Mouse (Mus musculus) embryonic facial prominence, embryonic 10.5 days (tissue): Measurements from ENCODE around the gene Acot13. TPM values are rescaled to one million over a fixed set of nuclear protein-coding genes. Genes with fewer than 3 reads are reported as not detected.

Source experiments
- DNase-seq: peaks from one replicate; pipeline ENCODE4 v3.0.0-alpha.2; 2017; ENCODE audit warnings: low spot score
- H3K27ac ChIP-seq: fragments of 300-500 bp; sonication (generic); replicated peaks from 2 replicates; pipeline ENCODE4 v1.5.1; 2016; ENCODE audit warnings: mild to moderate bottlenecking
- H3K27me3 ChIP-seq: fragments of 300-500 bp; sonication (generic); replicated peaks from 2 replicates; pipeline ENCODE4 v1.6.1; 2016; ENCODE audit warnings: low read depth, mild to moderate bottlenecking; ENCODE audit not compliant: poor library complexity, severe bottlenecking
- H3K36me3 ChIP-seq: fragments of 300-500 bp; sonication (generic); replicated peaks from 2 replicates; pipeline ENCODE4 v1.6.1; 2016; ENCODE audit warnings: mild to moderate bottlenecking, moderate library complexity
- H3K4me1 ChIP-seq: fragments of 300-500 bp; sonication (generic); 2 replicates; pipeline ENCODE4 v1.6.1; 2016
- H3K4me3 ChIP-seq: fragments of 300-500 bp; sonication (generic); 2 replicates; pipeline ENCODE4 v1.5.1; 2016; ENCODE audit warnings: mild to moderate bottlenecking, moderate library complexity
- H3K9me3 ChIP-seq: fragments of 300-500 bp; sonication (generic); 2 replicates; pipeline ENCODE4 v1.6.1; 2016; ENCODE audit warnings: mild to moderate bottlenecking
- WGBS: fragments of 180-500 bp; shearing (Covaris S2); methylation state at CpG from one replicate; pipeline ENCODE4 v1.1.7; 2016; 5-methylcytosine and 5-hydroxymethylcytosine counted together
- polyA plus RNA-seq: library from polyadenylated mRNA; unstranded; fragments of >200 nt; fragmentation: Nextera tagmentation; extraction: Ambion mirVana; gene quantifications from 2 replicates; pipeline ENCODE4 v1.2.1, GENCODE M21; 2016

Gene Acot13
- polyA plus RNA-seq: 55.1 and 65.5 TPM in 2 replicates

DNA sequence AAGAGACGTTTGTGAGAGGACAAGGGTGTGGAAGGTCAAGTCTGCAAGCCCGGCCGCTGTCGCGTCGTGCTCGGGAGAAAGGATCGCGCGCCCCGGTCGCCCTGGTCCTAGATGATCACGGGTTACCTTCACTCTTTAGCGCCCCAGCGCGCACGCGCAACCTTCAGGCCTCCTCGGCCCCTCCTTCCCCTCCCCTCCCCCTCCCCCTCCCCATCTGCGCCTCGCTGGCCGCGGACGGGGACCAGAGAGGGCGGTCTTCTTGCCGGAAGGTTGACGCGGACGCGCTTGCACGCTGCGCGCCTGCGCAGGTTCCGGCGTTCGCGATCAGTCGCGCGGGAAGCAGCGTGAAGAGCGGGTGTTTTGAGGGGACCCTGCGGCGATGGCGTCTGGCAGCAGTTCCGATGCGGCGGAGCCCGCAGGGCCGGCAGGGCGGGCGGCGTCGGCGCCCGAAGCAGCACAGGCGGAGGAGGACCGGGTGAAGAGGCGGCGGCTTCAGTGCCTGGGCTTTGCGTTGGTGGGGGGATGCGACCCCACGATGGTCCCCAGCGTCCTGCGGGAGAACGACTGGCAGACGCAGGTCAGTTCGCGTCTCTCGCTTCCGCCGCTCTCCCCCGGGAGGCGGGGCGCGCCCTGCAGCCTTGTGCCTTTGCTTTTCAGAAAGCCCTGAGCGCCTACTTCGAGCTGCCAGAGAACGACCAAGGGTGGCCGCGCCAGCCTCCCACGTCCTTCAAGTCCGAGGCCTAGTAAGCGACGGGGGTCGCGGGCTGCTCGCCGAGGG, at the start of gene Acot13, which contains the start of gene Tdp2:
TSS of gene Acot13 (minus strand) at position 188 of the 778 bp plus-strand sequence.
TSS of gene Tdp2 (plus strand) at position 327 of the 778 bp plus-strand sequence.
- Histone ChIP-seq H3K4me3 (peak within 1 kb of the TSS; percentile 97), H3K27ac (peak within 1 kb of the TSS; percentile 96), H3K36me3 (peaks cover 26% of the 10 kb centered on the region), H3K4me1 (peaks cover 22% of the 10 kb centered on the region), H3K9me3 (no peaks in the 10 kb centered on the region), H3K27me3 (no peaks in the 10 kb centered on the region)
- DNase-seq: peak; percentile 100
- WGBS: under 1% methylated on average over 90 of the region's 90 CpGs

DNA sequence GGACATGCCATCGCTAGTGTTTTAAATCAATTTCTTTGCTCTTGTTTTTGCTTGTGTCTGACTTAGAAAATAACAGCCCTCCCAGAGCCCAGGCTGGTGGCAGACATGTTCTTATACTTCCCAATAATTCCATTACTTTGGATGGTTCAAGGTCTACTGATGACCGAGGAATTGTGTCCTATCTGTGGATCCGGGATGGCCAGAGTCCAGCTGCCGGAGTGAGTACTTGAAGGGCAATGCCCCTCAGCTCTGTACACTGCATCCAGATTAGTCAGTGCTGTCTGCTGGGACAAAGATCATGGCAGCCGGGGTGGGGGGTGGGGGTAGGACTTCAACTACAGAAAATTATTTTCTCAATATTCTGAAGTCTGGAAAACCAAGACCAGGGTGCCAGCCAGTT, 49.4 kb upstream of the Acot13 start:
- H3K27ac ChIP-seq: no peak overlapping the region
- WGBS: 93% methylated on average over 5 of the region's 5 CpGs
- no peaks in the 10 kb centered on the region for H3K4me1 ChIP-seq
- no peak overlapping the region for H3K4me3 ChIP-seq
- H3K36me3 ChIP-seq: no peaks in the 10 kb centered on the region
- H3K9me3 ChIP-seq: no peaks in the 10 kb centered on the region
- no peak for DNase-seq
- H3K27me3 ChIP-seq: no peaks in the 10 kb centered on the region

GRCm38 (mm10) chr13:24880208-24880607, 48.9 kb upstream of the Acot13 start:
- Histone ChIP-seq H3K4me1 (no peaks in the 10 kb centered on the region), H3K9me3 (no peaks in the 10 kb centered on the region), H3K27me3 (no peaks in the 10 kb centered on the region), H3K4me3 (no peak overlapping the region), H3K27ac (no peak overlapping the region), H3K36me3 (no peaks in the 10 kb centered on the region)
- WGBS: 86% methylated on average over 6 of the region's 6 CpGs
- DNase-seq: no peak

DNA sequence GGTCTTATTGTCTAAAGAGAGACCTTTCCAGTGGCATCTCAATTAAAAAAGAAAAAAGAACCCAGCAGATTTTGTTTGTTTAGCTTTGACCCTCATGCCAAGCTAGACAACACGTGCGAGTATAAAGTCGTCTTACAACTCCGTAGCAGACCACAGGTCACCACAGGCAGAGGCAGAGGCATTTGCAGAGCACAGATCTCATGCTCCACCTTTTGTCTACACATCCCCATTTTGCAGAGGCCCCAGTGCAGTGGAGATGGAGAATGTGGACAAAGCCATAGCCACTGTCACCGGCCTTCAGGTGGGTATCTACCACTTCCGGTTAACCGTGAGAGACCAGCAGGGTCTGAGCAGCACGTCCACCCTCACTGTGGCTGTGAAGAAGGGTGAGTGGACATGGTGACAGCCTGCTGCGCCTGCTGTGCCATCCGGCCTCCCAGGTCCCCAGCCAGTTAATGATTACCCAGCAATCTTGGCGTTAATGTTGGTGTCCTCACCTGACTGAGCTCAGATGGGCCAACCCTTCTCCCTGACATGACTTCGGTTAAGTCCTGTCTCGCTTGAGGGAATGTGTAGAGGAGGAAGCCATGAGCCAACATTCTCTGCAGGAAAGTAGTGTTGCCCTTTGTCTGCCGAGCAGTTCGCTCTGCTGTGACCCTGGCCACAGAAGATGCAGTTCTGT, 48.2 kb upstream of the Acot13 start:
- H3K9me3 ChIP-seq: no peaks in the 10 kb centered on the region
- no peak overlapping the region for H3K4me3 ChIP-seq
- DNase-seq: no peak

DNA sequence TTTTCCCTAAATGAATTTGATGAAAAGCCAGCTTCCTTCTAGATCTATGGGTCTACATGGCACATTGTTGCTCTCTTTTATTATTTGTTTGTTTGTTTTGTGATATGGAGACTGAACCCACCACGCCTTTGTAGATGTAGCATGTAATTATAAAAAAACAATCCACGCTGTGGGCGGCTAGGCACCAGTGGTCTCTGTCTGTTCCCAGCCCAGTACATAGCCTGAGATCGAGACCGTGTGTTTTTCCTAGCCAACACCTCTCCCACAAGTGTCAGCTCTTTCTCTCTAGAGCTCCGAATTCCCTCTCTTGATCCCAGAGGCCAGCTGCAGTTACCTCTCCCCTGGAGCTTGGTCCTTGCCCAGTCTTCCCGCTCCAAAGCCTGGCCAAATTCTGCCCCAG, 36.9 kb upstream of the Acot13 start:
- 87% methylated on average over 7 of the region's 7 CpGs for whole genome bisulfite sequencing
- Histone ChIP-seq H3K9me3 (no peaks in the 10 kb centered on the region), H3K27ac (no peak overlapping the region), H3K27me3 (no peaks in the 10 kb centered on the region), H3K36me3 (no peaks in the 10 kb centered on the region), H3K4me1 (peaks cover 9% of the 10 kb centered on the region; the same call in 1 of the 2 replicates), H3K4me3 (no peak overlapping the region)
- no peak for DNase-seq

More for the DNA sequence above, 48.2 kb upstream of the Acot13 start:
- H3K4me1 ChIP-seq: no peaks in the 10 kb centered on the region
- no peaks in the 10 kb centered on the region for H3K36me3 ChIP-seq
- no peak overlapping the region for H3K27ac ChIP-seq
- no peaks in the 10 kb centered on the region for H3K27me3 ChIP-seq
- 91% methylated on average over 15 of the region's 15 CpGs for WGBS

GRCm38 (mm10) chr13:24867789-24868188, 36.4 kb upstream of the Acot13 start:
- H3K27ac ChIP-seq: no peak overlapping the region
- 91% methylated on average over 10 of the region's 10 CpGs for WGBS
- H3K36me3 ChIP-seq: no peaks in the 10 kb centered on the region
- H3K27me3 ChIP-seq: no peaks in the 10 kb centered on the region
- H3K4me1 ChIP-seq: peaks cover 9% of the 10 kb centered on the region; the same call in 1 of the 2 replicates
- DNase-seq: no peak
- H3K4me3 ChIP-seq: no peak overlapping the region
- no peaks in the 10 kb centered on the region for H3K9me3 ChIP-seq

DNA sequence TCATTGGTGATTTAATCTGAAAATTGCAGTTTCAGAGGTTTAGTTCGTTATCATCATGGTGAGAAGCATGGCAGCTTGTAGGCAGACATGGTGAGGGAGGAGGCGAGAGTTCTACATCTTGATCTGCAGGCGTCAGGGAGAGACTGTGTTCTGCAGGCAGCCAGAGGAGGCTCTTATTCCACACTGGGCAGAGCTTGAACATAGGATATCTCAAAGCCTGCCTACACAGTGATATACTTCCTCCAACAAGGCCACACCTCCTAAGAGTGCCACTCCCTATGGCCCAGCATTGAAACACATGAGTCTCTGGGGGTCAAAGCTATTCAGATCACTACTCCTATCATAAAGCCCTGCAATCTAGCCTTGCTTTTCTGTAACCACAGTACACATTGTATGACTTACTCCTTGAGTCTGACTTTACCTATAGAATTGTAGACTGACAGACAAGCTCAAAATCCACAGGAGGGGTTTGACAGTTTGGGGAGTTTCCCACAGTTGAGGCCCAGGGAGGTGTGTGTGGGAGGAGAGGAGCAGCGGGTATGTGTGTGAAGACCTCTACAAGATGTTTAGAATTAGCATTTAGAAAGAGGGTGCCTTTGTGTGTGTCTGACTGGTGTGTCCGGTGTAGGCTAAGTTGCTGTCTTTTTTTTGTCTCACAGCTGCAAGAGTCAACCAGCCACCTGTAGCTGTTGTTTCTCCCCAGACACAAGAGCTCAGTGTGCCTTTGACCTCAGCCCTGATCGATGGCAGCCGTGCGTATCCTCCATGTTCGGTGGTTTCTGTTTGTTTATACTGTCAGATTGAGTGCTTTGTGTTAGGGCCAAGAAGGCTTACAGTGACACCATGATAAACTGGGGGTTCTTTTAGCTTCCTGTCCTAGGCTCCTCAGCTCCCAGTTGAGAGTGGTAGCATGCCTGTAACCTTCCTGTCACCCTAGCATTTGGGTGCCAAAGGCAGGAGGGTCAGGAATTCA, 35.4 kb upstream of the Acot13 start:
- no peak overlapping the region for H3K27ac ChIP-seq
- H3K27me3 ChIP-seq: no peaks in the 10 kb centered on the region
- peaks cover 9% of the 10 kb centered on the region; the same call in 1 of the 2 replicates for H3K4me1 ChIP-seq
- no peak for DNase-seq
- no peak overlapping the region for H3K4me3 ChIP-seq
- H3K9me3 ChIP-seq: no peaks in the 10 kb centered on the region
- WGBS: 64% methylated on average over 9 of the region's 9 CpGs
- H3K36me3 ChIP-seq: no peaks in the 10 kb centered on the region

DNA sequence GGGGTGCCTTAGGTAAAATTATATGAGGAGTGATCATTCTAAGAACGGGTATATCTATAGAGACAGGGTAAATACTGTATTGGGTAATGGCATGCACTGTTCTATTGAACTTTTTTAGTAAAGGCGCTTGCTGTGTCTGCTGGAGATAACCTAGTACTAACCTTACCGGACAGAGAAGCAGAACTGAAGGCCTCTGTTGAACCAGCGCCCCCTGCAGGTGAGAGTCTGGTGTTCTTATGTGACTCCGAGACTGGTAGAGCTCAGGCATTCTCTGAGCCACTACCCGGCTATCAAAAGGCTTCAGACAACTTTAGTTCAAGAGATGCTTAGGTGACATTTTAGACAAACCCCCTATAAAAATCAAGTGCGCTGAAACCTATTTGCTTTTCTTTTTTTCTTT, 31.2 kb upstream of the Acot13 start:
- H3K27me3 ChIP-seq: no peaks in the 10 kb centered on the region
- no peaks in the 10 kb centered on the region for H3K9me3 ChIP-seq
- H3K36me3 ChIP-seq: no peaks in the 10 kb centered on the region
- WGBS: 65% methylated on average over 7 of the region's 7 CpGs
- H3K27ac ChIP-seq: no peak overlapping the region
- H3K4me3 ChIP-seq: no peak overlapping the region
- H3K4me1 ChIP-seq: peaks cover 9% of the 10 kb centered on the region; the same call in 1 of the 2 replicates
- peak; percentile 38 for DNase-seq

- Histone ChIP-seq H3K36me3 (no peaks in the 10 kb centered on the region), H3K27me3 (no peaks in the 10 kb centered on the region), H3K4me1 (peaks cover 9% of the 10 kb centered on the region; the same call in 1 of the 2 replicates), H3K9me3 (no peaks in the 10 kb centered on the region), H3K27ac (no peak overlapping the region), H3K4me3 (no peak overlapping the region)
- 87% methylated on average over 7 of the region's 7 CpGs for WGBS
- DNase-seq: no peak
These were observed 30.7 kb upstream of the Acot13 start for GRCm38 (mm10) chr13:24862021-24862420.

DNA sequence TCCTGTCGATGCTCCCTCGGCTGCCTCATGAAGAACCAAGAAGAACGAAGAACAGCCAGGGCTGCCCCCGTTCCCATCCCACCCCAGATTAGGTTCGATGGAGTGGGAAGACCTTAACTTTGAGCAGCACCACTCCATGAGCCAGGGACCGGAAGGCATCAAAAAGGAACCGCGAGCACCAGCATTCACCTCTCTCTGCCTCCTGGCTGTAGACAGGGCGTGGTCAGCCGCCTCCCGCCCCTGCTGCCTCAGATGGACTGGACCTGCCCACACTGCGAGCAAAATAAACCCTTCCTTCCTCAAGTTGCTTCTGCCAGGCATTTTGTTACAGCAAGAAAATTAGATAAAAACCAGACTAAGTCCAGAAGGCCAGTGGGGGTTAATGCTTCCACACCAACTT, 29.7 kb upstream of the Acot13 start:
- 80% methylated on average over 12 of the region's 12 CpGs for WGBS
- Histone ChIP-seq H3K4me3 (no peak overlapping the region), H3K4me1 (0 out of 2 replicates have a peak, but pooled peaks cover 4% of the 10 kb centered on the region), H3K27ac (no peak overlapping the region), H3K9me3 (no peaks in the 10 kb centered on the region), H3K36me3 (no peaks in the 10 kb centered on the region), H3K27me3 (no peaks in the 10 kb centered on the region)
- no peak for DNase-seq

DNA sequence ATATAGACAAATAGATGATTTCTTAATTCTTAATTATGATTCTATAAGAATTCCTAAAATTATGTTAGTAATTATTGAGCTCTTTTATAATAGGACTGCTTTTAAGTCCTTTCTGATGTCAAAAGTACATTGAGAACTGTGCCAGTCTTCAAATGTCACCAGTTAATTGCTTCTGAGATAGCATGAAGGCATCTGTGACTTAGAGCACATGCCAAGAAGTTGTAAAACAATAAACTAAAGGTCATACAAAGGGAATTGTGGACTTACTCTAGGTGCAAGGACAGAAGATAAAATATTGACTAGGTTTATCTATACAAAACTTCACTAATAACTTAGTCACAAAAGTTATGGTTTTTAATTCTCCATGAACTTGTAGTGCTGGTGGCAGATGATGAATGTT, 27.8 kb upstream of the Acot13 start:
- Histone ChIP-seq H3K36me3 (no peaks in the 10 kb centered on the region), H3K27me3 (no peaks in the 10 kb centered on the region), H3K27ac (no peak overlapping the region), H3K4me3 (no peak overlapping the region), H3K4me1 (0 out of 2 replicates have a peak, but pooled peaks cover 4% of the 10 kb centered on the region), H3K9me3 (no peaks in the 10 kb centered on the region)
- DNase-seq: no peak

DNA sequence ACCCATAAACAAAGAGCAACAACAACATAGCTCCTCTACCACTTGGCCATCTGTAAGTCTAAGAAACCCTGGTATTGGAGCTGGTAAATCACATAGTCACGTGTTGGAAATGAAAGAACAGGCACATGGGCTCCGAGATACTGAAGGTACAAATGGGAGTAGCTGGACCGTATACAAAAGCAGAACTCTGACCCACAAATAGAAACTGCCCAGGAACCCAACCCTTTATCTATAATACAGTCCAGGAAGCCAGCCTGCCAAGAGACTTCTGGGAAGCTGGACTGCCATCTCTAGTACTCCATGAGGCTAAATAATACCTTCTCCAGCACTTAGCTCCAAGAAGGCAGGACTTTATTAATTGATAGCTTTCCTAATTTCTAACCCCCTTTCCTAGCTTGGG, 21.2 kb upstream of the Acot13 start:
- Histone ChIP-seq H3K36me3 (no peaks in the 10 kb centered on the region), H3K4me1 (0 out of 2 replicates have a peak, but pooled peaks cover 4% of the 10 kb centered on the region), H3K9me3 (no peaks in the 10 kb centered on the region), H3K27ac (no peak overlapping the region), H3K27me3 (no peaks in the 10 kb centered on the region), H3K4me3 (no peak overlapping the region)
- DNase-seq: no peak
- 91% methylated on average over 3 of the region's 3 CpGs for WGBS
